14 mouse cellular contexts compared by ENCODE assay signal in the genomic region with DNA sequence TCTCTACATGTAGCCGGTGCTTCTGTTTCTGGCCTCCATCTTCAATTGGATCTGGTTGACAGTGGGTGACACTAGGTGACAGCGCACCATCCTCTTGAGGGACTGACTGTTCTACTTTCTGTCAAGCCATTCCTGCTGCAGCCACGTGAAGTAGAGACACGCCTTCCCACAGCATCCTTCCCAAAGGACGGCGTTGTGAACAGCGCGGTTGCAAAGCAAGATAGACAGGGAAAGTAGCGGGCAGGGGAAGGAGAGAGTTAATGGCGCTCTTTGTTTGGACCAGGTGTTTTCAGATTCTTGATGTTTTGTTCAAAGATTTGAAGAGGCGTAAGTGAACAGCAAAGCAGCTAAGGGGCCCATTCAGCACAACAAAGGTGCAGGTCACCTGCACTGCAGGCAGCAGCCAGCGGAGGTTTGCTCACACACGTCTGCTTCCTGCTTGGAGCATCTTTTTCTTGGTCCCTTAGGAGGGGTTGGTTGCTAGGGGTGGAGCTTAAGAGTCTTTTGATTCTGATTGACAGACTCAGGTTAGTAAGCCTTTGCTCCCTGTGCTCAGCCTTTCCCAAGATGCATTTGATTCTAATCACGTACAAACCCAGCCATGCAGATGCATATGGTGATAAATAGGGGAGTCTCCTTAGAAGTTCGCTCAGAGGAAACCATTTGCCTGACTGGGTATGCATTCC. TPM values are rescaled to one million over a fixed set of nuclear protein-coding genes. Genes with fewer than 3 reads are reported as not detected.
A peak's percentile ranks its signal among the peaks of the same experiment; 100 is the strongest.
DNase-seq lines count a peak whose midpoint lies in the region; ATAC-seq and TF ChIP-seq lines count a peak whose summit lies in the region.
"Had no signal": no experiment of that assay in that cellular context is flagged by ENCODE, and none has a peak within 500 bp of the region (broad histone marks: within the 10 kb centered on the region; RNA-seq: fewer than 3 reads in every experiment).

No protein-coding gene starts in this region.

- TF ChIP-seq CTCF in kidney, postnatal 0 days (IDR thresholded peaks at IDR 0.05; ENCODE audit: low read depth): no peak
- TF ChIP-seq CTCF in gastrocnemius, adult 2 months (IDR thresholded peaks at IDR 0.05): no peak

- H3K36me3 ChIP-seq in kidney, postnatal 0 days (ENCODE audit: insufficient read depth, low read length): no peaks in the 10 kb centered on the region
- no peaks in the 10 kb centered on the region for H3K36me3 ChIP-seq in embryonic facial prominence, embryonic 14.5 days (ENCODE audit: control insufficient read depth, insufficient read depth, low read length)
- no peaks in the 10 kb centered on the region for H3K36me3 ChIP-seq in hindbrain, embryonic 14.5 days (replicated peaks; ENCODE audit: control insufficient read depth, insufficient read depth)
- H3K36me3 ChIP-seq in neural tube, embryonic 13.5 days: no peaks in the 10 kb centered on the region
- H3K36me3 ChIP-seq: intestine, embryonic 15.5 days; limb, embryonic 13.5 days; lung, embryonic 15.5 days had no signal

- DNase-seq in kidney, postnatal 0 days (ENCODE audit: low spot score): no peak
- DNase-seq in kidney, adult 8-10 months: no peak
- DNase-seq in embryonic facial prominence, embryonic 14.5 days (ENCODE audit: low spot score): peak; percentile 41
- DNase-seq in hindbrain, embryonic 14.5 days (ENCODE audit: low spot score): peak; percentile 67
- DNase-seq in frontal cortex, postnatal 25 days (ENCODE audit: low spot score in 2 of 2): no peak
- no peak for DNase-seq in gastrocnemius, adult 2 months
- no peak for DNase-seq in lung, postnatal 10 days
- DNase-seq: cerebellum, postnatal 10 days had no signal

- no peaks in the 10 kb centered on the region for H3K27me3 ChIP-seq in kidney, postnatal 0 days (ENCODE audit: insufficient read depth, low read length)
- H3K27me3 ChIP-seq in embryonic facial prominence, embryonic 14.5 days (replicated peaks; ENCODE audit: control insufficient read depth, insufficient read depth, low read length): no peaks in the 10 kb centered on the region
- H3K27me3 ChIP-seq in hindbrain, embryonic 14.5 days (ENCODE audit: control insufficient read depth, insufficient read depth, low read length): no peaks in the 10 kb centered on the region
- H3K27me3 ChIP-seq in neural tube, embryonic 13.5 days: no peaks in the 10 kb centered on the region
- H3K27me3 ChIP-seq: intestine, embryonic 15.5 days; limb, embryonic 13.5 days; lung, embryonic 15.5 days; Patski had no signal

- peak; percentile 57; the same call in 1 of the 2 replicates for ATAC-seq in kidney, postnatal 0 days (replicated peaks; ENCODE audit: low FRiP score, low read depth)
- ATAC-seq in embryonic facial prominence, embryonic 14.5 days (ENCODE audit: low read depth): peak; percentile 73; the same call in 1 of the 2 replicates
- ATAC-seq in hindbrain, embryonic 14.5 days (ENCODE audit: low FRiP score): peak; percentile 88; the same call in 1 of the 2 replicates
- peak; percentile 84 for ATAC-seq in neural tube, embryonic 13.5 days (ENCODE audit: low read depth)
- ATAC-seq: intestine, embryonic 15.5 days; Patski had no signal

- WGBS in kidney, postnatal 0 days: 49% methylated on average over 15 of the region's 15 CpGs
- WGBS in embryonic facial prominence, embryonic 14.5 days: 38% methylated on average over 15 of the region's 15 CpGs
- WGBS in hindbrain, embryonic 14.5 days: 22% methylated on average over 15 of the region's 15 CpGs
- 33% methylated on average over 15 of the region's 15 CpGs for WGBS in neural tube, embryonic 13.5 days

- H3K9ac ChIP-seq in kidney, postnatal 0 days (ENCODE audit: low read depth, low read length): no peak overlapping the region
- no peak overlapping the region for H3K9ac ChIP-seq in embryonic facial prominence, embryonic 14.5 days (ENCODE audit: low read depth, low read length)
- no peak overlapping the region for H3K9ac ChIP-seq in hindbrain, embryonic 14.5 days
- H3K9ac ChIP-seq in neural tube, embryonic 13.5 days: 0 out of 2 replicates have a peak overlapping the region, but pooled peaks have one; percentile 14
- H3K9ac ChIP-seq: intestine, embryonic 15.5 days; limb, embryonic 13.5 days; lung, embryonic 15.5 days had no signal

- H3K4me1 ChIP-seq in kidney, postnatal 0 days (replicated peaks; ENCODE audit: insufficient read depth, low read length): no peaks in the 10 kb centered on the region
- no peaks in the 10 kb centered on the region for H3K4me1 ChIP-seq in embryonic facial prominence, embryonic 14.5 days (ENCODE audit: control insufficient read depth, insufficient read depth, low read length)
- peaks cover 12% of the 10 kb centered on the region for H3K4me1 ChIP-seq in hindbrain, embryonic 14.5 days (replicated peaks; ENCODE audit: control insufficient read depth, insufficient read depth, low read length)
- H3K4me1 ChIP-seq in neural tube, embryonic 13.5 days (replicated peaks): peaks cover 14% of the 10 kb centered on the region
- H3K4me1 ChIP-seq: intestine, embryonic 15.5 days; lung, embryonic 15.5 days had no signal

- H3K27ac ChIP-seq in kidney, postnatal 0 days: no peak overlapping the region
- H3K27ac ChIP-seq in embryonic facial prominence, embryonic 14.5 days (replicated peaks; ENCODE audit: low read depth, low read length): no peak overlapping the region
- H3K27ac ChIP-seq in hindbrain, embryonic 14.5 days: peak overlapping the region; percentile 65
- peak overlapping the region; percentile 30 for H3K27ac ChIP-seq in neural tube, embryonic 13.5 days (replicated peaks)
- H3K27ac ChIP-seq in gastrocnemius, adult 2 months: no peak overlapping the region
- H3K27ac ChIP-seq: intestine, embryonic 15.5 days; limb, embryonic 13.5 days; lung, embryonic 15.5 days had no signal

- no peak overlapping the region for H3K4me2 ChIP-seq in kidney, postnatal 0 days (ENCODE audit: low read length)
- no peak overlapping the region for H3K4me2 ChIP-seq in embryonic facial prominence, embryonic 14.5 days (ENCODE audit: low read depth, low read length)
- peak overlapping the region; percentile 27 for H3K4me2 ChIP-seq in hindbrain, embryonic 14.5 days (replicated peaks)
- peak overlapping the region; percentile 30; the same call in 1 of the 2 replicates for H3K4me2 ChIP-seq in neural tube, embryonic 13.5 days
- H3K4me2 ChIP-seq: heart, embryonic 11.5 days; intestine, embryonic 15.5 days; limb, embryonic 13.5 days; lung, embryonic 15.5 days had no signal

- no peaks in the 10 kb centered on the region for H3K9me3 ChIP-seq in kidney, postnatal 0 days (replicated peaks; ENCODE audit: low read length)
- no peaks in the 10 kb centered on the region for H3K9me3 ChIP-seq in embryonic facial prominence, embryonic 14.5 days (ENCODE audit: control insufficient read depth, low read length)
- no peaks in the 10 kb centered on the region for H3K9me3 ChIP-seq in hindbrain, embryonic 14.5 days (ENCODE audit: control insufficient read depth, low read length)
- no peaks in the 10 kb centered on the region for H3K9me3 ChIP-seq in neural tube, embryonic 13.5 days
- H3K9me3 ChIP-seq: intestine, embryonic 15.5 days; limb, embryonic 13.5 days; lung, embryonic 15.5 days had no signal

- H3K4me3 ChIP-seq in kidney, postnatal 0 days (replicated peaks; ENCODE audit: low read depth, low read length): no peak overlapping the region
- H3K4me3 ChIP-seq in embryonic facial prominence, embryonic 14.5 days (ENCODE audit: low read depth, low read length): no peak overlapping the region
- H3K4me3 ChIP-seq in hindbrain, embryonic 14.5 days (replicated peaks; ENCODE audit: low read length): no peak overlapping the region
- H3K4me3 ChIP-seq in neural tube, embryonic 13.5 days: no peak overlapping the region
- no peak overlapping the region for H3K4me3 ChIP-seq in gastrocnemius, adult 2 months
- H3K4me3 ChIP-seq: intestine, embryonic 15.5 days; limb, embryonic 13.5 days; lung, embryonic 15.5 days had no signal

- intact Hi-C loops in gastrocnemius, adult 2 months (cut with DNase I): no loop called here

RNA-seq across cellular contexts. Expression of a gene that starts 29.7 kb away (rescaled TPM):
- polyA plus RNA-seq in kidney, postnatal 0 days (2015; fragmentation: Nextera tagmentation; extraction: Ambion mirVana): 2.0 and 2.4 TPM in 2 replicates
- 6.2 and 7.3 TPM in 2 replicates for polyA plus RNA-seq in embryonic facial prominence, embryonic 14.5 days (2014; fragmentation: Nextera tagmentation; extraction: Ambion mirVana)
- 2.7 and 2.9 TPM in 2 replicates for polyA plus RNA-seq in hindbrain, embryonic 14.5 days (2014; fragmentation: Nextera tagmentation; extraction: Ambion mirVana)
- 3.4 and 4.1 TPM in 2 replicates for polyA plus RNA-seq in neural tube, embryonic 13.5 days (2015; fragmentation: Nextera tagmentation; extraction: Ambion mirVana)
- 100 to 1,000 TPM; 148 to 167 TPM for total RNA-seq in gastrocnemius, adult 2 months (2021)

Comparison
In these comparisons a context has a peak if more than half of its experiments do, and no peak if none do; other contexts are left out.
1. DNase-seq: peak in embryonic facial prominence, embryonic 14.5 days (single experiment) and hindbrain, embryonic 14.5 days (single experiment); none in kidney, postnatal 0 days (single experiment), kidney, adult 8-10 months (0 of 2), frontal cortex, postnatal 25 days (0 of 2), gastrocnemius, adult 2 months (single experiment) and lung, postnatal 10 days (single experiment).
2. H3K27ac ChIP-seq: peak in hindbrain, embryonic 14.5 days (single experiment) and neural tube, embryonic 13.5 days (single experiment); none in kidney, postnatal 0 days (single experiment), embryonic facial prominence, embryonic 14.5 days (single experiment) and gastrocnemius, adult 2 months (single experiment).
3. H3K4me2 ChIP-seq: peak in hindbrain, embryonic 14.5 days (single experiment) and neural tube, embryonic 13.5 days (single experiment); none in kidney, postnatal 0 days (single experiment) and embryonic facial prominence, embryonic 14.5 days (single experiment).
4. Peak in every context shown above with its lines, with median percentiles within 50 percentile points of each other: ATAC-seq.